Mouse (Mus musculus): ENCODE data around the gene Nipbl.
"Not testable (repeated sequence)": the region's sequence is repeated elsewhere in the genome, so short reads cannot be mapped to it uniquely, and the experiment has no call there.

Nipbl gene

GRCm38 (mm10) chr15:8302944-8303343 is 141.3 kb downstream of the Nipbl start:
- no peak for DNase-seq (ENCODE audit: low read depth in 2 of 2, low spot score in 2 of 2)

- DNase-seq (ENCODE audit: low read depth in 2 of 2, low spot score in 2 of 2): no peak
Measured at GRCm38 (mm10) chr15:8294150-8294549, 150.1 kb downstream of the Nipbl start.

GRCm38 (mm10) chr15:8291251-8291650 is 153.0 kb downstream of the Nipbl start:
- no peak for DNase-seq (ENCODE audit: low read depth in 2 of 2, low spot score in 2 of 2)

GRCm38 (mm10) chr15:8282155-8282554 is 162.1 kb downstream of the Nipbl start:
- no peak for DNase-seq (ENCODE audit: low read depth in 2 of 2, low spot score in 2 of 2)

- DNase-seq (ENCODE audit: low read depth in 2 of 2, low spot score in 2 of 2): no peak
Measured at GRCm38 (mm10) chr15:8281701-8282100, 162.6 kb downstream of the Nipbl start.

GRCm38 (mm10) chr15:8279929-8280610 is 164.2 kb downstream of the Nipbl start:
- DNase-seq (ENCODE audit: low read depth in 2 of 2, low spot score in 2 of 2): no peak

- DNase-seq (ENCODE audit: low read depth in 2 of 2, low spot score in 2 of 2): peak; percentile 14 to 29
Measured at GRCm38 (mm10) chr15:8279320-8279779, 164.9 kb downstream of the Nipbl start.

- DNase-seq (ENCODE audit: low read depth in 2 of 2, low spot score in 2 of 2): not testable (repeated sequence)
Measured at GRCm38 (mm10) chr15:8277916-8278315, 166.3 kb downstream of the Nipbl start.

GRCm38 (mm10) chr15:8271952-8272351 is 172.3 kb downstream of the Nipbl start:
- no peak for DNase-seq (ENCODE audit: low read depth in 2 of 2, low spot score in 2 of 2)

GRCm38 (mm10) chr15:8268231-8268630 is 176.0 kb downstream of the Nipbl start:
- DNase-seq (ENCODE audit: low read depth in 2 of 2, low spot score in 2 of 2): no peak

GRCm38 (mm10) chr15:8267211-8267610 is 177.1 kb downstream of the Nipbl start:
- DNase-seq (ENCODE audit: low read depth in 2 of 2, low spot score in 2 of 2): no peak

GRCm38 (mm10) chr15:8265946-8266345 is 178.3 kb downstream of the Nipbl start:
- no peak for DNase-seq (ENCODE audit: low read depth in 2 of 2, low spot score in 2 of 2)
